Mouse (Mus musculus) kidney, adult 2 months (tissue): Measurements from ENCODE around the gene Gon4l.
A peak's percentile ranks its signal among the peaks of the same experiment; 100 is the strongest.

ENCODE experiments used
- CTCF ChIP-seq: fragments of 200-500 bp; conservative IDR thresholded peaks from 2 replicates; pipeline ENCODE4 v1.5.1; 2011; ENCODE audit warnings: low read depth, mild to moderate bottlenecking, control low read depth, low read length, moderate library complexity, mixed read lengths; ENCODE audit not compliant: insufficient read depth, insufficient read length
- POLR2A ChIP-seq: fragments of 200-500 bp; IDR thresholded peaks from one replicate; pipeline ENCODE4 v1.6.1; 2011; ENCODE audit warnings: low read depth, low read length, control low read depth

DNA sequence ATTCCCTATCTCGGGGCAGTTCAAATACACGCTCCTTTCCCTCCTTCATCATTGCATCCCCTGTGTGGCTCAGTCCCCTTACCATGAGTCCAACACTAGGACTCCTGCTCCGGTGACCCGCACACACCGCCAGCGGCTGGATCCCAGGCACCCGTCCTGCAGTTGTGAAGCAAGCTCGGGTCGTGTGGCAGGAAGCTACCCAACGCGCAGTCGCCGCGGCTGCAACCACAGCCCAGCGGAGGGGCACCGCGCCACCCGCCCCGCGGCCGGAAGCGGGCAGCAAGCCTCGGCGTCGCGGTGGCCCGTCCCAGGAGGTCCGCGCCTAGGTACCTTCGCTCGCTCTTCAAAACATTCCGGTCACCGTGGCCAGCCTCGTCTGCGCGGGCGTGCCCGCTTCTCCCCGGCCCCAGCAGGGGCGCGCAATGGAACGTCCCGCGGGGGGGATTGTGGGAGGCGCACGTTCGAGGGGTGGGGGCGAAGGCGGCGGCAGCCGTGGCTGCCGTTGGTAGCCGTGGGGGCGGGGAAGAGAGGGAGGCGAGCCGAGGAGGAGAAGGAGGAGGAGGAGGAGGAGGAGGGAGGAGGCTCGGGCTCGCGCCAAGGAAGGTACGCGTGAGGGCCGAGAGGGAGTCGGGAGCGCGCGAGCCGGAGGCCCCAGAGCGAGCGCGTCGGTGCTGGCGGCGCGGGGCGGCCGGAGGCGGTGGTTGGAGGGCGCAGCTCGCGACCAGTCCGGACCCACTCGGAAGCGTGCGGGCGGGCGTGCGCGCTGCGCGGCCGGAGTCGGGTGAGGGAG lies 115.0 kb downstream of the Gon4l start:
- TF ChIP-seq POLR2A (peak; percentile 84), CTCF (no peak)
